Mouse (Mus musculus): Measurements from ENCODE around the gene Sap18b.
A peak's percentile ranks its signal among the peaks of the same experiment; 100 is the strongest.
"Not testable (repeated sequence)": the region's sequence is repeated elsewhere in the genome, so short reads cannot be mapped to it uniquely, and the experiment has no call there.

Gene Sap18b

DNA sequence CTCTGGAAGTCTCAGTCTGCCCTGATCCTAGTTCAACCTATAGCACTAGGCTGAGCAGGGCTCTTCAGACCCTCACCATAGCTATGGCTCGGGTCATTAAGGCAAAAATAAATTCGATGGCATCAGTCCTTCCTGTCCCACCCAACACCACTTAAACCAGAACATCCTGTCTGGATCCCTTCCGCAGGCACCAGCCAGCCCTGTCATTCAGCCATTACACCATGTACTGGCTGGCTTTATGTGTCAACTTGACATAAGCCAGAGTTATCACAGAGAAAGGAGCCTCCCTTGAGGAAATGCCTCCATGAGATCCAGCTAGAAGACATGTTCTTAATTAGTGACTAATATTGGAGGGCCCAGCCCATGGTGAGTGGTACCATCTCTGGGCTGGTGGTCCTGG lies 2.4 kb upstream of the Sap18b start:
- DNase-seq: no peak

GRCm38 (mm10) chr8:95830144-95830543 lies 5.0 kb downstream of the Sap18b start:
- DNase-seq: no peak

- DNase-seq: peak; percentile 91
These were observed 7.7 kb downstream of the Sap18b start for GRCm38 (mm10) chr8:95832603-95833434.

- peak; percentile 31 for DNase-seq
These were observed 8.4 kb downstream of the Sap18b start for GRCm38 (mm10) chr8:95833435-95833984.

DNA sequence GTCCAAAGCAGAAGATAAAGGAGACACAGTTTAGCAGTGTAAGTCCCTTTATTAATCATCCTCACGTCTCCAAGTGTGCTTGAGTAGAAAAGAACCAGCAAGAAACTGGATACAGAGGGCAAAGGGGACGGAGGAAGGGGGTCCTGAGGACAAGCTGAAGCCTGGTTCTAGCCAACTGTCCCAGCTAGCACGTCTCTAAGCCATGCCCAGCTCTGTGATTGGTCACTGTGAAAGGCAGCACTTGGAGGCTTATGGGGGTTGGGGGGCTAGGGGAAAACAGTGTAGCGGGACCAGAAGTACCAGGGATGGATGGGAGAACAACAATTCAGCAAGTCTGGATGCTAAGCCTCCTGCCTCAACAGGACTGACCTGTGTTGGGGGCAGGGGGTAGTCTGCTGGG lies 10.7 kb downstream of the Sap18b start:
- no peak for DNase-seq

DNA sequence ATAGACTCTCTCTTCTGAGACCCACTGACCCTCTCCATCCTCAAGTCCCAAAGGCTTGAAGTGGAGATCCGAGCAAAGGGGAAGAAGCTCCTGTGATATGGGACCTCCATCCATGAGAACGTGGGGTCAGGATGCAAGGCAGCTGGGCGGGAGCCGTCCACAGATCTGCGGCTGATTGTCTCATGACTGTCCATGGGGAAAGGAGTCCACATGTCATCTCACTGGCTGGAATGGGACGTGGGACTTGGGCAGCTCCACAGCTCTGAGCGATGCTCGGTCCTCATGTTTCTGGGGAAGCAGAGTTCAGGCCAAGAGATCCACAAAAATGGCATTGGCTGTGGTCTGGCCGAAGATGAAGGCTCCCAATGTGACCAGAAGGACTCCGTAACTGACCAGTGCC lies 12.1 kb downstream of the Sap18b start:
- DNase-seq: no peak

DNA sequence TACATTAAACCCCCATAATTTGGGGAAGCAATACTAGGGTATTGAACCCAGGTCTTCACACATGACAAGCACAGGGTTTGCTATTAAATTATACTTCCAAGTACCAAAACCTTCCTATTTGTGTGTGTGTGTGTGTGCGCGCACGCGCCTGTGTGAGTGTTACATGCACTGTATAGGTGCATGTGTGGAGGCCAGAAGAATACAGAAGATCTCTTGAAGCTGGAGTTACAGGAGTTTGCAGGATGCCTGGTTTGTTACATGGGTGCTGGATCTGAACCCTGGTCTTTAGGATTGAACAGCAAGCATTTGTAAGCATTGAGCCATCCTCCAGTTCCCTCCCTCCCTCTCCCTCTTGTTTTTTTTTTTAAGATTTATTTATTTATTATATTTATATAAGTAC lies 14.1 kb downstream of the Sap18b start:
- no peak for DNase-seq

- no peak for DNase-seq
These were observed 16.3 kb downstream of the Sap18b start for GRCm38 (mm10) chr8:95841436-95841835.

DNA sequence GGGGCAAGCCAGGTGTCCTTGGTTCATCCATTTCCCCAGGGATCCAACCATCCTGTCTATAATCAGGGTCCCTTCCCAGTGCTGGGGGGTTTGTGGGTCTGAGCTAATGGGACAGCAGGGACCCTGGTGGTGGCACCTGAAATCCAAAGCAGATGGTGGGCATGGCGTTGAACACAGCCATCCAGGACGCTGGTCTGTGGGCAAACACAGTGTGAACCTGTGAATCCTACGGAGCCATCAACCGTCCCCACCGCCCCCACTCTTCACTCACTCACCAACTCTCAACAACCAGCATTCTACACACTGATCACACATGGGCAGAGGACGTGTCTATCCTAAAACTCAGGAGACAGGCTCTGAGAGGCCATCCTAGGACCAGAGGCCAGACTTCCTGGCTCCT lies 18.8 kb downstream of the Sap18b start:
- no peak for DNase-seq

DNA sequence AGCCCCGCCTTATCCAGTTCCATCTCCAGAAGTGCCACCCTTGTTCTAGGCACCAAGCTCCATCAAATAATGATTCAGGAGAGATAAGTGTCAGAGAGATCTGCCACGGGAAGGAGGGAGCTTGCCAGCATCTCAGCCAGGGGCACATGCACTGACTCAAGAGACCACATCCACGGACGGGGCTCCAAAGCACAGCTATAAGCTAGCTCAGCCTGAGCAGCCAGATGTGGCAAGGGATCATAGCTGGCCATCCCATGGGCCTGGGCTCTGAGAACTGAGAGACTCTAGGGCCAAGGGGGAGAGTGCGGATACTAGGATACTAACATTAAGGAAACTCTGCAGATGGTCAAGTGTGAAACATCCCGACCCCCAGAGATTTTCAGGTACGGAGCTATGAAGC lies 19.9 kb downstream of the Sap18b start:
- DNase-seq: no peak

GRCm38 (mm10) chr8:95848061-95848551 lies 23.0 kb downstream of the Sap18b start:
- DNase-seq: no peak

DNA sequence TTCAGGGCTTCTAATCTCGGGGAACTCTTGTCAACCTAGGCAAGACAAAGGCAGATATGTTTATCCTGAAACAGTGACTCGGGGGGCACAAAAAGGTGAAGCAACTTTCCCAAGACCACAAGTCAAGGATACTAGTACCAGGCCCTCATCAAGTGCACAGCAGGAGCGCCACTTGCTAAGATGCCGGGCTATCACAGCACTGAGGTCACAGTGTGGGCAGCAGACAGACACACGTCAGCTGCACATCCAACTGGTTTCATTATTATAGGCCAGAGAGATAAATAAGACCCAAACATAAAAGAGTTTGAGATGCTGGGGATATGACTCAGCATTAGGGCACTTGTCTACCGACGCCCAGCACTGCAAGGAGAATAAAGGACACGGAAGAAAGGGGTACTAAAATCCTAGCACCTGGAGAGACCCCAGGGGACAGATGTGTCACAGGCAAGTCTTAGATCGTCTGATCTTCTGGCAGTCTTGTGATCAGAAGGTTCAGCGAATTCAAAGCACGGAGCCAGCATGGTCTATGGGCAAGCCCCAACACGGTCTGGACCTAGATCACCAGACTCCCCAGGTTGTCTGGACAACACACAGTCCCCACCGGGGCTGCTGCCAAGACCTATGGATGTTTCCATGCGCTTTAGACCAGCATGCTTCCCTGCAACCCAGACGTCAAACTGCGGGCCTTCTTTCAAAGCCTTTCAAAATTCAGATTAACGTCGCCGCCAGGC lies 23.8 kb downstream of the Sap18b start:
- DNase-seq: no peak

- no peak for DNase-seq
These were observed 25.2 kb downstream of the Sap18b start for GRCm38 (mm10) chr8:95850326-95850725.

- peak; percentile 65 for DNase-seq
These were observed 27.1 kb downstream of the Sap18b start for GRCm38 (mm10) chr8:95852290-95852689.

DNA sequence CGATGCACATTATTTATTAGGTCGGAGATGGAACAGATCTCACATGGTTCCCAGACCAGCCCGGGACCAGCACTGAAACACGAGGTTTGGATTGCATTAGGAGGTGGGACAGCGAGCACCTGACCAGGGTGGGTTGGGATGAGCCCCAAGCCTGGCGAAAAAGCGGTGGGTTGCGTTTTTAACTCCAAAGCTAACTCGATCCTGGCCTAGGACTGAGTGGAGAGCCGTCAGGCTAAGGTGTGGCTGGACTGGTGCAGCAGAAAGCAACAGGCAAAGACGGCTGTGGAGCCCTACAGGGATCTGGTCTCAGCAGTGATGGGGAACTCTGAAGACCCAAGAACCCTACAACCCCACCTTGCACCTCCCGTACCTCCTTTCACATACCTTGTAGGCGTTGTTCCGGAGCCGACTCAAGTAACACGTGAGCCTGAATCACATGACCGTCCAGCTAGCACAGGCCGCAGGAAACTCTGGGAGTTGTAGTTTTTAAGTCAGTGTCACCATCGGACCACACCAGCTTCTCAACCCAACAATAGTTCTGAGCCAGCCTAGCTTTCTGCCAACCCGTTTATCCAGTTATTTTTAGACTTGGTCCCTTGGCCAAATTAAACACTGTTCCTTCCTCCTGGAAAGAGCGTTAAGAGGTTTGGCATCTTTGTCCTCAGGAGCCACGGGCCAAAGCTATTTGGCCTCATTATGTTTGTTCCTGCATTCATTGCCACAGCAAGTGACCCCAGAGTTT lies 28.1 kb downstream of the Sap18b start, which contains the start of gene Slc38a7:
Gene Slc38a7, minus strand, starts transcription at position 438 of the 742 bp plus-strand sequence.
- DNase-seq: peak; percentile 93

GRCm38 (mm10) chr8:95854174-95854573 lies 29.0 kb downstream of the Sap18b start:
- no peak for DNase-seq

GRCm38 (mm10) chr8:95863761-95864440 lies 38.8 kb downstream of the Sap18b start:
- DNase-seq: not testable (repeated sequence)

DNA sequence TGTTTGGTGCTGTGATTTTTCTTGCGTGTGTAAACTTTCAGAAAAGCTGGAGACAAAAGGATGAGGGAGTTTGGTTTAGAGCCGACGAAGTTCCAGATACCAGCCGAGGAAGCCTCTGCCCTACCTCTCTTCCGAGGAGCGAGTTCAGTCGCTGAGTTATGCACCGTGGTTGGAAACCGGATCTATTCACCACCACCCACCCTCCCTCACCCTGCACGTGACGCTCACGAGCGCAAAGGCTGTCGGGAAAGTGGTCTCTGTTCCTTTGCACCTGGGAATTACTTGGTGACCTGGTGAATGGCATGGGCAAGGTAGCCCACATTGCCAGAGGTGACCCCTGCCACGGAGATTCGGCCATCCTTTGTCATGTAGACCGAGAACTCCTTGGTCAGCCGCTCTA lies 39.7 kb downstream of the Sap18b start:
- not testable (repeated sequence) for DNase-seq

DNA sequence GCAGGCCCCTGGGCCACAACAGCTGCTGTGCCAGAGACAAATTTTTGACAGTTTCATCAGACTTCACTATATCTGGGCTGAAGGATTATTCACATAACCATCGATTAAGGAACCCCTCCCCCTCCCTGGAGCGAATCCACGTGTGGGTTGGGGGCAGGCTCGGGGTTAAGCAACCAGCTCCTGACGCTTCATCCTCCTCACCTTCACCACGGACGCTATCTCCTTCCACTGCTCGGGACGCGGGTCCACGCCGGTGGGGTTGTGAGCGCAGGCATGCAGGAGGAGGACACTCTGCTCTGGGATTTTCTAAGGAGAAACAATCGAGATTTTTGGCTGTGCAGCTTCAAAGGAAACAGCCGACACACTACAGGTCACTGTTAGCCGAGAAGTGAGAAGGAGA lies 46.5 kb downstream of the Sap18b start:
- no peak for DNase-seq

GRCm38 (mm10) chr8:95875270-95875669 lies 50.1 kb downstream of the Sap18b start:
- DNase-seq: no peak
